Mouse (Mus musculus) lung, embryonic 14.5 days (tissue): ENCODE measurements at regions not wholly inside any gene's neighbourhood (a gene's known extent, or its start where the extent isn't known, plus 50 kb on each side); places are given as distances from the start of the nearest gene placed in this dataset.

Experiments used
- ATAC-seq: fragments of 200-750 bp; cut with Nextera tagmentation; 2 replicates; pipeline ENCODE4 v1.8.0; 2017; ENCODE audit warnings: mild to moderate bottlenecking, moderate TSS enrichment, moderate library complexity; ENCODE audit not compliant: insufficient read depth
- DNase-seq: peaks from one replicate; pipeline ENCODE4 v3.0.0-alpha.2; 2015
- H3K27ac ChIP-seq: fragments of 300-500 bp; sonication (generic); 2 replicates; pipeline ENCODE4 v1.5.1; 2014; ENCODE audit warnings: low read depth, mild to moderate bottlenecking, moderate library complexity
- H3K27me3 ChIP-seq: fragments of 300-500 bp; sonication (generic); 2 replicates; pipeline ENCODE4 v1.6.1; 2014; ENCODE audit warnings: low read length, control low read depth; ENCODE audit not compliant: insufficient read depth
- H3K36me3 ChIP-seq: fragments of 300-500 bp; sonication (generic); 2 replicates; pipeline ENCODE4 v1.6.1; 2014; ENCODE audit warnings: control low read depth; ENCODE audit not compliant: insufficient read depth
- H3K4me1 ChIP-seq: fragments of 300-500 bp; sonication (generic); 2 replicates; pipeline ENCODE4 v1.6.1; 2014; ENCODE audit warnings: antibody characterized with exemption, control low read depth; ENCODE audit not compliant: insufficient read depth
- H3K4me2 ChIP-seq: fragments of 300-500 bp; sonication (generic); 2 replicates; pipeline ENCODE4 v1.6.1; 2014; ENCODE audit warnings: mild to moderate bottlenecking
- H3K4me3 ChIP-seq: fragments of 300-500 bp; sonication (generic); 2 replicates; pipeline ENCODE4 v1.5.1; 2014; ENCODE audit warnings: low read depth, low read length
- H3K9ac ChIP-seq: fragments of 300-500 bp; sonication (generic); 2 replicates; pipeline ENCODE4 v1.6.1; 2014
- H3K9me3 ChIP-seq: fragments of 300-500 bp; sonication (generic); 2 replicates; pipeline ENCODE4 v1.6.1; 2016; ENCODE audit warnings: low read depth, low read length, control low read depth
- CTCF ChIP-seq: IDR thresholded peaks from 2 replicates; pipeline ENCODE4 v1.5.1; 2016; ENCODE audit warnings: antibody characterized with exemption, low read depth
- WGBS: fragments of 180-500 bp; shearing (Covaris S2); extraction: QIAGEN DNeasy Blood & Tissue Kit; methylation state at CpG from one replicate; pipeline ENCODE4 v1.1.7; 2014; 5-methylcytosine and 5-hydroxymethylcytosine counted together

- peaks cover 3% of the 10 kb centered on the region; the same call in 1 of the 2 replicates for H3K4me1 ChIP-seq
- no peak overlapping the region for H3K4me3 ChIP-seq
- no peak overlapping the region for H3K9ac ChIP-seq
- DNase-seq (no peak), ATAC-seq (no peak)
- no peak overlapping the region for H3K27ac ChIP-seq
- TF ChIP-seq CTCF, result no peak
- no peaks in the 10 kb centered on the region for H3K27me3 ChIP-seq
- H3K4me2 ChIP-seq, result no peak overlapping the region
- 76% methylated on average over 9 of the region's 9 CpGs for WGBS
- no peaks in the 10 kb centered on the region for H3K9me3 ChIP-seq
- no peaks in the 10 kb centered on the region for H3K36me3 ChIP-seq
Observed at GRCm38 (mm10) chr2:75472489-75472888, 186.6 kb upstream of the Hnrnpa3 start.

DNA sequence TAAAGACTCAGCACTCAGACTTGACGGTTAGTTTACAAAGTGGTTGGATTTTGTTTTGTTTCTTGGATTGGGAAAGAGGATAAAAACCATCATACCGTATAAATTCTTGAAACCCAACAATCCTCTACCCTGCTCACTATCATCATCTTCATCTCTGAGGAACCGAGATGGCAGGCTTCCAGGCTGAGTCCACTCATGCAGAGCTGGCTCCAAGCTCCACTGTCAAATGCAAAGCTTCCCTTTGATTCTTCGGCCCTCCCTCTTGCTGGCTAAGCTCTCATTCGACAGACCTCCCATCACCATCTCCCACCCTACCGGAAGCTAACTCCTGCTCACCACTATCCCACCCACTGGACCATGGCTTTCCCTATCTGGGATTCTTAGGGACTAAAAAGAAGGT lies 184.6 kb upstream of the Hnrnpa3 start:
- no peak for TF ChIP-seq CTCF
- Histone ChIP-seq H3K27ac (no peak overlapping the region), H3K9ac (no peak overlapping the region), H3K9me3 (no peaks in the 10 kb centered on the region), H3K4me3 (no peak overlapping the region), H3K4me2 (no peak overlapping the region), H3K36me3 (no peaks in the 10 kb centered on the region), H3K27me3 (no peaks in the 10 kb centered on the region), H3K4me1 (peaks cover 3% of the 10 kb centered on the region; the same call in 1 of the 2 replicates)
- ATAC-seq (peak; percentile 53; the same call in 1 of the 2 replicates), DNase-seq (peak; percentile 67)
- WGBS, result 34% methylated on average over 6 of the region's 6 CpGs

DNA sequence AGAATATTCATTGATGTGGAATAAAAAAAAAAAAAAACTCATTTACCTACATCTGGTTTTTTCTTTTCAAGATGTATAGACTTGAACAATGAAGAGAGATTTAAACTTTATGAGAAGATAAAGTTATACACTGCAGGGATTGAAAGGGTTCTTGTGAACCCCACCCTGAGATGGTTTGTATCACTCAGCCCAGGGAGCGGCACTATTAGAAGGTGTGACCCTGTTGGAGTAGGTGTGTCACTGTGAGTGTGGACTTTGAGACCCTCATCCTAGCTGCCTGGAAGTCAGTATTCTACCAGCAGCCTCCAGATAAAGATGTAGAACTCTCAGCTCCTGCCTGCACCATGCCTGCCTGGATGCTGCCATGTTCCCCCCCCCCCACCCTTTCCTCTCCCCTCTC lies 182.7 kb upstream of the Hnrnpa3 start:
- ATAC-seq (no peak), DNase-seq (no peak)
- H3K36me3 ChIP-seq, result no peaks in the 10 kb centered on the region
- no peak for TF ChIP-seq CTCF
- H3K9ac ChIP-seq, result no peak overlapping the region
- no peak overlapping the region for H3K4me3 ChIP-seq
- no peak overlapping the region for H3K27ac ChIP-seq
- H3K4me2 ChIP-seq, result no peak overlapping the region
- no peaks in the 10 kb centered on the region for H3K4me1 ChIP-seq
- H3K27me3 ChIP-seq, result no peaks in the 10 kb centered on the region
- H3K9me3 ChIP-seq, result no peaks in the 10 kb centered on the region
- 94% methylated on average over 1 of the region's 1 CpGs for WGBS

DNA sequence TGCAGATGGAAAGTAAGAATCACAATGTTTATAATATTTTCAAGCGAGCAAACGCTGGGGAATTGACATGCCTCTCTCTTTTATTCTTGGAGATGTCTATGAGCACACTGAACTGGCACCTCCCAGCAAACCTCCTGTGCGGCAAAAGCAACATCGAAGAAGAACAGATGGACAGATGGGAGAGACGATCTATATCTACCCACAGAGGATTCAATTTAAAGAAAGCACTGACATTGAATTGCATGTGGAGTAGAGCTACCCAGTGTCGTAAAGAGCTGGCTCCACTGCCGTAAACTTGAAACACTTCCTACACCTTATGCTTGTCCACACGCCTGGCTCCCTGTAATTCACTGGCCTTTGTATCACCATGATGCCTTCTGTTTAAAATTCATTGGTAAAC lies 182.0 kb upstream of the Hnrnpa3 start:
- DNase-seq, result no peak
- Histone ChIP-seq H3K4me2 (no peak overlapping the region), H3K9ac (no peak overlapping the region), H3K4me3 (no peak overlapping the region), H3K36me3 (no peaks in the 10 kb centered on the region), H3K27ac (no peak overlapping the region), H3K9me3 (no peaks in the 10 kb centered on the region), H3K27me3 (no peaks in the 10 kb centered on the region), H3K4me1 (no peaks in the 10 kb centered on the region)
- no peak for ATAC-seq
- no peak for TF ChIP-seq CTCF
- WGBS, result 80% methylated on average over 8 of the region's 8 CpGs

DNA sequence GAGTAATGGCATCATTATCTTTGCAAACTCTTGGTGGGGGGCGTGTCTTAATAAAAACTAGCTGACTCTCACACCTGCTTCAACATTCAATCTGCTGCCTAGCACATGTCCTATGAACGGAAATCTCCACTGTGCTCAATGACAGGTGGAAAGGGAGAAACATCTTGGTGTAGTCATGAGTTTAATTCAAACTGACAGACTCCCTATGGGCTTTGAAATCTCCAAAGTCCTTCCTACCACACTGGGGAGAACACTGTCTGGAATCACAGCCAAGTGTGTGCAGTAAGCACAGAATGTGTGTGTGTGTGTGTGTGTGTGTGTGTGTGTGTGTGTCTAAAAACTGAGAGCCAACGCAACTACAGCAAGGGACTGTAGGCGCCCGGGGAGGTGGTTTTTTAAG lies 179.5 kb upstream of the Hnrnpa3 start:
- Histone ChIP-seq H3K4me2 (no peak overlapping the region), H3K4me1 (0 out of 2 replicates have a peak, but pooled peaks cover 2% of the 10 kb centered on the region), H3K4me3 (no peak overlapping the region), H3K9me3 (no peaks in the 10 kb centered on the region), H3K27me3 (no peaks in the 10 kb centered on the region), H3K36me3 (no peaks in the 10 kb centered on the region), H3K9ac (no peak overlapping the region), H3K27ac (no peak overlapping the region)
- 87% methylated on average over 5 of the region's 5 CpGs for WGBS
- no peak for TF ChIP-seq CTCF
- DNase-seq (no peak), ATAC-seq (no peak)

GRCm38 (mm10) chr2:75481863-75482262 lies 177.2 kb upstream of the Hnrnpa3 start:
- no peak overlapping the region for H3K9ac ChIP-seq
- H3K27me3 ChIP-seq, result no peaks in the 10 kb centered on the region
- no peak overlapping the region for H3K4me3 ChIP-seq
- H3K4me2 ChIP-seq, result no peak overlapping the region
- no peaks in the 10 kb centered on the region for H3K9me3 ChIP-seq
- 48% methylated on average over 8 of the region's 8 CpGs for WGBS
- H3K27ac ChIP-seq, result no peak overlapping the region
- 0 out of 2 replicates have a peak, but pooled peaks cover 2% of the 10 kb centered on the region for H3K4me1 ChIP-seq
- H3K36me3 ChIP-seq, result no peaks in the 10 kb centered on the region
- ATAC-seq (no peak), DNase-seq (no peak)
- no peak for TF ChIP-seq CTCF

DNA sequence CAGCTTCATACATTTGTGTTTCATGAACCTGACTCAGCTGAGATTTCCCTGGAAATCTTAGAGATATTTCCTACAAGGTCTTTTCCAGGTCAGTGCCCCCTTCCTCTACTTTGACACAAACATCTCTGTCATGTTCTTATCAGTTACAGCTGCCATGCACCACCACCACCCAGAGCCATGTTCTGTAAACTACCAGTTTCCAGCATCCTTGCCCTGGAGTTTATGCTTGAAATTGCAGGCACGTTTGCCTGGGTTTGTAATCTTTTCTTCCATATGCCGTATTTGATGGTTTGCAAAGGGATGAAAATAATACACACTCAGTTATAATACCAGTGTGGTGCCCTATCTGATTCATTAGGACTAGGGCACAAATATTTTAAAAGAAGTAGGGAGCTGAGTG lies 176.6 kb upstream of the Hnrnpa3 start:
- 0 out of 2 replicates have a peak, but pooled peaks cover 2% of the 10 kb centered on the region for H3K4me1 ChIP-seq
- DNase-seq (no peak), ATAC-seq (no peak)
- no peaks in the 10 kb centered on the region for H3K27me3 ChIP-seq
- no peak overlapping the region for H3K4me3 ChIP-seq
- no peaks in the 10 kb centered on the region for H3K36me3 ChIP-seq
- no peak for TF ChIP-seq CTCF
- no peak overlapping the region for H3K27ac ChIP-seq
- no peak overlapping the region for H3K4me2 ChIP-seq
- WGBS, result 51% methylated on average over 2 of the region's 2 CpGs
- no peaks in the 10 kb centered on the region for H3K9me3 ChIP-seq
- H3K9ac ChIP-seq, result no peak overlapping the region

DNA sequence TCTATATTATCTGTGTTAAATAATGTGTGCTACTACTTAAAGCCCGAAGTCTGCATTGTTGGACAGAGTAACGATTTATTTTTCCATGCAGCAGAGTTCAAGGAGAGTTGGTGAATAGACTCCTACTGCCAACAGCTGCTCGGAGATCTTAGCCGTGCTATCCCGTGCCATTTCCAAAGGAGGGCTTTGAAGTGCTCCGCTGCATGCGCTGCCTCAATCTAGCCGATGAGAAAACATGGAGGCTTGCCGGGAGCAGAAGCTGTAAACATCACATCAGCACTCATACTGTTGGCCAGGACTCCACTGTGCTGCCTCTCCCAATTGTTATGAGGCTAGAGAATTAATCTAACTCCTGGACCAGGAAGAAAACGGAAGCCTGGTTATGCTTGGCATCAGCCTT lies 174.1 kb upstream of the Hnrnpa3 start:
- Histone ChIP-seq H3K9me3 (no peaks in the 10 kb centered on the region), H3K4me2 (peak overlapping the region; percentile 23; the same call in 1 of the 2 replicates), H3K27me3 (no peaks in the 10 kb centered on the region), H3K9ac (no peak overlapping the region), H3K36me3 (no peaks in the 10 kb centered on the region), H3K4me1 (0 out of 2 replicates have a peak, but pooled peaks cover 2% of the 10 kb centered on the region), H3K27ac (no peak overlapping the region), H3K4me3 (no peak overlapping the region)
- 24% methylated on average over 10 of the region's 10 CpGs for WGBS
- ATAC-seq (peak; percentile 86), DNase-seq (peak; percentile 84)
- no peak for TF ChIP-seq CTCF
